Mouse (Mus musculus) megakaryocyte progenitor cell, adult 5-6 weeks (primary cell): ENCODE results near the gene Nudt3. TPM values are rescaled to one million over a fixed set of nuclear protein-coding genes. Genes with fewer than 3 reads are reported as not detected.
A peak's percentile ranks its signal among the peaks of the same experiment; 100 is the strongest.

Source experiments
- ATAC-seq: replicated peaks from 2 replicates; pipeline ENCODE4 v1.8.0; 2016; ENCODE audit warnings: mild to moderate bottlenecking, moderate TSS enrichment, inconsistent platforms; ENCODE audit not compliant: poor library complexity
- total RNA-seq, 2 experiments: library from RNA; stranded (forward) in 1 of 2; stranded (reverse) in 1 of 2; fragments of 157-497, 149-512 nt in 1 of 2; fragments of 200-1000 nt in 1 of 2; gene quantifications; 2 replicates each; pipeline versions ENCODE4 v1.2.3 to v1.2.4; 2015 to 2017

The Nudt3 gene
- total RNA-seq, 2 experiments from 2014 or later = 70.9 to 171 TPM

GRCm38 (mm10) chr17:27552215-27553201, 70.8 kb downstream of the Nudt3 start:
- ATAC-seq = peak; percentile 7

- ATAC-seq = no peak
These were observed 71.8 kb downstream of the Nudt3 start for GRCm38 (mm10) chr17:27551393-27551940.

GRCm38 (mm10) chr17:27549234-27549633, 74.1 kb downstream of the Nudt3 start:
- ATAC-seq = no peak

DNA sequence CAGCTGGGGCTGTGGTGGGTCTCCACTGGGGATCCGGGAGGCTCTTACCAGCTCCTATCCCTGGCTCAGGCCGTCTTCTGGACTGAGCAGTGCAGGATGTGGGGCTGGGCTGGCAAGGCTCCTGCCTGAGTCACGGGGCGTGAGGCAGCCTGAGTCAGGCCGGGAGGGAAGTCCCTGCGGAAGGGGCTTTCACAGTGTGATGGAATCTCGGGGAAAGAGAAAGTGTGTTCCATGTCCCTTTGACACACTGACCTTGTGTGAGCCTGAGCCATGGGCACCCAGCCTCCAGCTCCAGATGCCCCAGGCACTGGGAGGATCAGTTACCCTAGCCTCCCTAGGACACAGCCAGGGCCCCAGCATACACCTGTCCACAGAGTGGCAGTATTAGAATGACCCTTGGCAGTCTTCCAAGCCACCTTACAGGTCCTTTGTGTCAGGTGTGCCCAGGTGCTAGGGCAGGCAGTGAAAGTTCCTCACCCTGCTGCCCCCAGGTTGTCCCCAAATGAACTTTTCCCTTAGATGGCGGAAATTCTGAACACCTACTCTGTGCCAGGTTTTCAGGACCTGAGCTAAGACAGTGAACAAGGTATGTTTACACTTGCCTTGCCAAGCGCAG, 75.9 kb downstream of the Nudt3 start:
- ATAC-seq = peak; percentile 58

DNA sequence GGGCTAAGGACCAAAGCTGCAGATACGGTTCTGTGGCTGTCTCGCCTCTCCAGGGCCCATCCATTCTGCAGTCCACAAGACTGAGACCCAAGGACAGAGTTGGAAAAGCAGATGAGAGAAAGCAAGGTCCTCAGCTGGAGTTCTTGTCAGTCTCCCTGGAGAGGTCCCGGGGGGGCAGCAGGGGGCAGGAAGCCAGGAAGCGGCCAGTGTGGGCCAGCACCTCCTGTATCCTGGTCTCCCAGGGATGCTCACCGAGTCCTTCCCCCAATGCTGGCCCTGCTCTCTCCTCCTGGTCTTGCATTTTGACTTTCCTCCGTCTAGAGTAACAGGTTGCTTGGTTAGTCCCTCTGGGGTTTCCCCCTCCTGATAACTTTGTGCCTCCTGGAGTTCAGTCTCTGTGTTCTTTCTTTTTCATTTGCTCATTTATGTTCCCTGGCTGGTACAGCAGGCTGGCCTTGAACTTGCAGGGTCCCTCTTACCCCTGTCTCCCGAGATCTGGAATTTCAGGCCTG, 76.7 kb downstream of the Nudt3 start:
- ATAC-seq = no peak

DNA sequence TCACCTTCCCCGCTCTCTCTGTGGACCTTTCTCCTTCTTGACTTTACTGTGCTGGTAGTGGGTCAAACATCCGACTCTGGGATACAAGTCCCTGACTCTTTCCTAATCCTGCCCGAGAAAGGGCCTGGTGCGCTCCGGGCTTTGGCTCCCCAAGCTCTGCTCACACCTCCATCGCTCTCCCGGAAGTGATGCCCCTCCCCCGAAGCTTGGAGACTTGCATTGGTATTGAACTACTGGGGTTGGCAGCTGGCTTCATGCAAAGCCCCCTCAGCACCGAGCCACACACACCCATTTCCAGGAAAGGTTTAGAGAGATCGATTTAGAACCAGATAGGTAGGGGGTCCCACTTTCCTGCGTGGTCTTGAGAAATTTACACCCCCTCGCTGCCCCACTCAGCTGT, 77.3 kb downstream of the Nudt3 start:
- ATAC-seq = no peak

DNA sequence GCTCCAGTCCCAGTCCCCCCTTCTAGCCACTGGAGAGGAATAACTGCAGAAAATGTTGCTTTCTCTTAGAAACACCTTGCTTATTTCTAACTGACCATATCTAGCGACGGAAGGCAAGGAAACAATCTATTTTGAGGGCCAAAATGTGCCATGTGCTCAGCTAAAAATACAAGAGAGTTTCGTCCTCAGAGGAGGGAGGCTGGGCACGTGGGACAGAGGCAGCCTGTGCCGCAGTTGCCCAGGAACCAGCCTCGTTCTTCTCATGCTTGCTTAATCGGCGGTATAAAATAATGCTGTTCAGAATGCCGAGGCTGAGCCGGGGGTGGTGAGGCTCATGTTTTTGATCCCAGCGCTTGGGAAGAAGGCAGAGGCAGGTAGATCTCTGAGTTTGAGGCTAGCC, 78.7 kb downstream of the Nudt3 start:
- ATAC-seq = no peak

GRCm38 (mm10) chr17:27541984-27542383, 81.3 kb downstream of the Nudt3 start:
- ATAC-seq = no peak

GRCm38 (mm10) chr17:27541261-27541660, 82.0 kb downstream of the Nudt3 start:
- no peak for ATAC-seq

DNA sequence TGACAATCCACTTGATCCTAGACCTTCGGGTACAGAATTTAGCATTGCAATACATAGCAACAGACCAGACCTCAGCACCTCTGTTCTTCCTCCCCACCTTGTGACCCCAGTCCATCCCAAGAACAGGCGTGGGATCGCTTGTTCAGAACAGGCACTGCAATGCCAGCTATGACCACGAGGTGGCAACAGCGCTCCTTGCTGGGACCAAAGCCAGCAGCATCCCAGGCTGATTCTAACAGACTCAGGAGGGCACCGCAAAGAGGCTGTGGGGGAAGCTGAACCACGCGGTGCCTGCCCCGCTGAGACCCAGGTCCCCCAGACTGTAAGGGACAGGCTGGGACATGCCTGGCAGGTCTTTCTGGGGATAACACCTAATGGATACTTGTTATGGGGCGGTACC, 88.6 kb downstream of the Nudt3 start:
- peak; percentile 99 for ATAC-seq

DNA sequence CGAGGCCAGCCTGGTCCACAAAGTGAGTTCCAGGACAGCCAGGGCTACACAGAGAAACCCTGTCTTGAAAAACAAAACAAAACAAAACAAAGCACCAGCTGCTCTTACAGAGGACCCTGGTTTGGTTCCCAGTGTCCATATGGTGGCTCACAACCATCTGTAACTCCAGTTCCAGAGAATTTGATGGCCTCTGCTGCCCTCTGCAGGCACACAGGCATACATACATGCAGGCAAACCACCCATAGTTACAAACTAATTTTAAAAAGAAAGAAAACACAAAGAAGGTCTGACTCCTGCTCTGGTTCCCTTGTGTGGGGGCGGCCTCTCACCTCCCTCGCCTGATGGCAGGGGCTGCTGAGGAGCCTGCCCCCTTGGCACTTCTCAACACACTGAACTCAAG, 89.9 kb downstream of the Nudt3 start:
- ATAC-seq = no peak; the same call in 1 of the 2 replicates

- no peak for ATAC-seq
These were observed 91.2 kb downstream of the Nudt3 start for GRCm38 (mm10) chr17:27532095-27532494.

Other genes with a start within 250 kb of the Nudt3 start
- gene Grm4, start 102.1 kb downstream of the Nudt3 start, total RNA-seq (2015) = not detected in 2 replicates
- not detected in 2 replicates for gene Grm4, start 102.1 kb downstream of the Nudt3 start, total RNA-seq (2017)
- 405 and 414 TPM in 2 replicates for gene Hmga1, start 67.0 kb downstream of the Nudt3 start, total RNA-seq (2015)
- gene Hmga1, start 67.0 kb downstream of the Nudt3 start, total RNA-seq (2017) = 220 and 239 TPM in 2 replicates
- 31.0 and 31.6 TPM in 2 replicates for gene AI413582, start 57.7 kb downstream of the Nudt3 start, total RNA-seq (2015)
- 32.3 and 46.0 TPM in 2 replicates for gene AI413582, start 57.7 kb downstream of the Nudt3 start, total RNA-seq (2017)
- gene RPS10-NUDT3, start 11.7 kb upstream of the Nudt3 start, total RNA-seq (2015) = not detected in 2 replicates
- gene RPS10-NUDT3, start 11.7 kb upstream of the Nudt3 start, total RNA-seq (2017) = not detected in 2 replicates
- gene Rps10, start 13.2 kb upstream of the Nudt3 start, total RNA-seq (2015) = 2,101 and 2,175 TPM in 2 replicates
- gene Rps10, start 13.2 kb upstream of the Nudt3 start, total RNA-seq (2017) = 2,717 and 3,085 TPM in 2 replicates
- gene Pacsin1, start 32.0 kb upstream of the Nudt3 start, total RNA-seq (2015) = not detected in 2 replicates
- gene Pacsin1, start 32.0 kb upstream of the Nudt3 start, total RNA-seq (2017) = 0.47 TPM in 1 of 2 replicates, not detected in the other
- gene Spdef, start 105.5 kb upstream of the Nudt3 start, total RNA-seq (2015) = not detected in 2 replicates
- gene Spdef, start 105.5 kb upstream of the Nudt3 start, total RNA-seq (2017) = not detected in 2 replicates
- 27.6 and 32.4 TPM in 2 replicates for gene D17Wsu92e, start 197.2 kb upstream of the Nudt3 start, total RNA-seq (2015)
- gene D17Wsu92e, start 197.2 kb upstream of the Nudt3 start, total RNA-seq (2017) = 46.4 and 57.5 TPM in 2 replicates
- gene Snrpc, start 214.7 kb upstream of the Nudt3 start, total RNA-seq (2015) = 147 and 154 TPM in 2 replicates
- gene Snrpc, start 214.7 kb upstream of the Nudt3 start, total RNA-seq (2017) = 128 and 132 TPM in 2 replicates
- 6.0 and 8.1 TPM in 2 replicates for gene Uhrf1bp1, start 232.9 kb upstream of the Nudt3 start, total RNA-seq (2015)
- 8.4 and 9.3 TPM in 2 replicates for gene Uhrf1bp1, start 232.9 kb upstream of the Nudt3 start, total RNA-seq (2017)